Mouse (Mus musculus): ENCODE results near the gene Shank2. TPM values are rescaled to one million over a fixed set of nuclear protein-coding genes. Genes with fewer than 3 reads are reported as not detected.

Shank2 gene
- polyA plus RNA-seq, 1 experiment from 2014 or later, result 7.9 TPM

GRCm38 (mm10) chr7:144299351-144299750 is 297.6 kb downstream of the Shank2 start:
- no peaks in the 10 kb centered on the region for H3K27me3 ChIP-seq
- H3K9ac ChIP-seq (replicated peaks), result no peak overlapping the region
- ATAC-seq (replicated peaks), result no peak
- WGBS, result 92% methylated on average over 2 of the region's 2 CpGs
- H3K4me2 ChIP-seq (replicated peaks), result no peak overlapping the region
- no peak overlapping the region for H3K27ac ChIP-seq (replicated peaks)
- H3K9me3 ChIP-seq, result no peaks in the 10 kb centered on the region
- peaks cover 4% of the 10 kb centered on the region; the same call in 1 of the 2 replicates for H3K4me1 ChIP-seq
- no peak overlapping the region for H3K4me3 ChIP-seq
- no peaks in the 10 kb centered on the region for H3K36me3 ChIP-seq

- no peak for ATAC-seq (replicated peaks)
- Histone ChIP-seq H3K27ac (replicated peaks) (no peak overlapping the region), H3K9me3 (no peaks in the 10 kb centered on the region), H3K27me3 (no peaks in the 10 kb centered on the region), H3K9ac (replicated peaks) (no peak overlapping the region), H3K4me2 (replicated peaks) (no peak overlapping the region), H3K36me3 (no peaks in the 10 kb centered on the region), H3K4me3 (no peak overlapping the region), H3K4me1 (no peaks in the 10 kb centered on the region)
- 82% methylated on average over 4 of the region's 4 CpGs for WGBS
Observed at GRCm38 (mm10) chr7:144301646-144302045, 299.9 kb downstream of the Shank2 start.

GRCm38 (mm10) chr7:144302498-144302897 is 300.8 kb downstream of the Shank2 start:
- no peak overlapping the region for H3K9ac ChIP-seq (replicated peaks)
- H3K36me3 ChIP-seq, result no peaks in the 10 kb centered on the region
- no peaks in the 10 kb centered on the region for H3K9me3 ChIP-seq
- H3K27ac ChIP-seq (replicated peaks), result no peak overlapping the region
- no peak overlapping the region for H3K4me3 ChIP-seq
- no peaks in the 10 kb centered on the region for H3K4me1 ChIP-seq
- 76% methylated on average over 5 of the region's 5 CpGs for WGBS
- ATAC-seq (replicated peaks), result no peak
- no peak overlapping the region for H3K4me2 ChIP-seq (replicated peaks)
- no peaks in the 10 kb centered on the region for H3K27me3 ChIP-seq

GRCm38 (mm10) chr7:144307853-144308409 is 306.2 kb downstream of the Shank2 start:
- ATAC-seq (replicated peaks), result no peak
- Histone ChIP-seq H3K36me3 (no peaks in the 10 kb centered on the region), H3K4me3 (no peak overlapping the region), H3K9me3 (no peaks in the 10 kb centered on the region), H3K4me2 (replicated peaks) (no peak overlapping the region), H3K27ac (replicated peaks) (no peak overlapping the region), H3K9ac (replicated peaks) (no peak overlapping the region), H3K27me3 (no peaks in the 10 kb centered on the region), H3K4me1 (no peaks in the 10 kb centered on the region)
- WGBS, result 60% methylated on average over 10 of the region's 10 CpGs

GRCm38 (mm10) chr7:144314438-144315105 is 312.8 kb downstream of the Shank2 start:
- no peak for ATAC-seq (replicated peaks)
- peaks cover 13% of the 10 kb centered on the region for H3K4me1 ChIP-seq
- no peak overlapping the region for H3K4me2 ChIP-seq (replicated peaks)
- H3K27ac ChIP-seq (replicated peaks), result no peak overlapping the region
- 86% methylated on average over 11 of the region's 11 CpGs for WGBS
- H3K9ac ChIP-seq (replicated peaks), result no peak overlapping the region
- no peaks in the 10 kb centered on the region for H3K27me3 ChIP-seq
- no peaks in the 10 kb centered on the region for H3K36me3 ChIP-seq
- no peak overlapping the region for H3K4me3 ChIP-seq
- H3K9me3 ChIP-seq, result no peaks in the 10 kb centered on the region

GRCm38 (mm10) chr7:144316224-144316623 is 314.5 kb downstream of the Shank2 start:
- Histone ChIP-seq H3K27me3 (no peaks in the 10 kb centered on the region), H3K9me3 (no peaks in the 10 kb centered on the region), H3K4me1 (peaks cover 13% of the 10 kb centered on the region), H3K36me3 (no peaks in the 10 kb centered on the region), H3K27ac (replicated peaks) (peak overlapping the region; percentile 21; the same call in 1 of the 2 replicates), H3K4me2 (replicated peaks) (no peak overlapping the region), H3K4me3 (no peak overlapping the region), H3K9ac (replicated peaks) (no peak overlapping the region)
- WGBS, result 86% methylated on average over 6 of the region's 6 CpGs
- no peak for ATAC-seq (replicated peaks)

- Histone ChIP-seq H3K4me1 (peaks cover 13% of the 10 kb centered on the region), H3K9me3 (no peaks in the 10 kb centered on the region), H3K4me3 (no peak overlapping the region), H3K27me3 (no peaks in the 10 kb centered on the region), H3K9ac (replicated peaks) (no peak overlapping the region), H3K36me3 (no peaks in the 10 kb centered on the region), H3K4me2 (replicated peaks) (no peak overlapping the region), H3K27ac (replicated peaks) (peak overlapping the region; percentile 21; the same call in 1 of the 2 replicates)
- WGBS, result 13% methylated on average over 10 of the region's 10 CpGs
- peak; percentile 41; the same call in 1 of the 2 replicates for ATAC-seq (replicated peaks)
Observed at GRCm38 (mm10) chr7:144316797-144317196, 315.1 kb downstream of the Shank2 start.

GRCm38 (mm10) chr7:144324077-144324476 is 322.3 kb downstream of the Shank2 start:
- WGBS, result 95% methylated on average over 2 of the region's 2 CpGs
- no peak for ATAC-seq (replicated peaks)
- Histone ChIP-seq H3K27me3 (no peaks in the 10 kb centered on the region), H3K4me1 (no peaks in the 10 kb centered on the region), H3K36me3 (no peaks in the 10 kb centered on the region), H3K4me2 (replicated peaks) (no peak overlapping the region), H3K27ac (replicated peaks) (no peak overlapping the region), H3K9ac (replicated peaks) (no peak overlapping the region), H3K9me3 (no peaks in the 10 kb centered on the region), H3K4me3 (no peak overlapping the region)

GRCm38 (mm10) chr7:144324861-144325260 is 323.1 kb downstream of the Shank2 start:
- H3K4me3 ChIP-seq, result no peak overlapping the region
- no peak overlapping the region for H3K9ac ChIP-seq (replicated peaks)
- no peaks in the 10 kb centered on the region for H3K4me1 ChIP-seq
- WGBS, result 87% methylated on average over 6 of the region's 6 CpGs
- no peaks in the 10 kb centered on the region for H3K36me3 ChIP-seq
- ATAC-seq (replicated peaks), result no peak
- H3K27ac ChIP-seq (replicated peaks), result no peak overlapping the region
- no peaks in the 10 kb centered on the region for H3K27me3 ChIP-seq
- H3K4me2 ChIP-seq (replicated peaks), result no peak overlapping the region
- no peaks in the 10 kb centered on the region for H3K9me3 ChIP-seq

- ATAC-seq (replicated peaks), result no peak
- Histone ChIP-seq H3K9me3 (no peaks in the 10 kb centered on the region), H3K4me2 (replicated peaks) (no peak overlapping the region), H3K4me1 (no peaks in the 10 kb centered on the region), H3K9ac (replicated peaks) (no peak overlapping the region), H3K27me3 (no peaks in the 10 kb centered on the region), H3K27ac (replicated peaks) (no peak overlapping the region), H3K4me3 (no peak overlapping the region), H3K36me3 (no peaks in the 10 kb centered on the region)
- 87% methylated on average over 10 of the region's 10 CpGs for WGBS
Observed at GRCm38 (mm10) chr7:144325603-144326002, 323.9 kb downstream of the Shank2 start.

- Histone ChIP-seq H3K9ac (replicated peaks) (no peak overlapping the region), H3K27me3 (no peaks in the 10 kb centered on the region), H3K4me3 (no peak overlapping the region), H3K27ac (replicated peaks) (no peak overlapping the region), H3K4me1 (no peaks in the 10 kb centered on the region), H3K36me3 (no peaks in the 10 kb centered on the region), H3K9me3 (no peaks in the 10 kb centered on the region), H3K4me2 (replicated peaks) (no peak overlapping the region)
- ATAC-seq (replicated peaks), result no peak
- 67% methylated on average over 2 of the region's 2 CpGs for WGBS
Observed at GRCm38 (mm10) chr7:144329403-144329890, 327.7 kb downstream of the Shank2 start.

- H3K4me3 ChIP-seq, result no peak overlapping the region
- H3K4me2 ChIP-seq (replicated peaks), result no peak overlapping the region
- no peak for ATAC-seq (replicated peaks)
- no peaks in the 10 kb centered on the region for H3K4me1 ChIP-seq
- H3K9me3 ChIP-seq, result no peaks in the 10 kb centered on the region
- no peak overlapping the region for H3K9ac ChIP-seq (replicated peaks)
- H3K27ac ChIP-seq (replicated peaks), result no peak overlapping the region
- H3K36me3 ChIP-seq, result no peaks in the 10 kb centered on the region
- no peaks in the 10 kb centered on the region for H3K27me3 ChIP-seq
Observed at GRCm38 (mm10) chr7:144336626-144337025, 334.9 kb downstream of the Shank2 start.

- no peaks in the 10 kb centered on the region for H3K4me1 ChIP-seq
- H3K27me3 ChIP-seq, result no peaks in the 10 kb centered on the region
- 88% methylated on average over 5 of the region's 5 CpGs for WGBS
- no peak for ATAC-seq (replicated peaks)
- no peak overlapping the region for H3K4me3 ChIP-seq
- H3K27ac ChIP-seq (replicated peaks), result no peak overlapping the region
- no peak overlapping the region for H3K9ac ChIP-seq (replicated peaks)
- H3K9me3 ChIP-seq, result no peaks in the 10 kb centered on the region
- H3K4me2 ChIP-seq (replicated peaks), result no peak overlapping the region
- H3K36me3 ChIP-seq, result no peaks in the 10 kb centered on the region
Observed at GRCm38 (mm10) chr7:144338694-144339093, 337.0 kb downstream of the Shank2 start.
